Mouse (Mus musculus): ENCODE measurements around the gene Prune2.

- TF ChIP-seq CTCF (IDR thresholded peaks at IDR 0.05; ENCODE audit: control insufficient read depth, insufficient read depth, insufficient read length), result no peak
- TF ChIP-seq MAX (IDR thresholded peaks at IDR 0.05), result no peak
Observed at GRCm38 (mm10) chr19:17152461-17152860, 196.5 kb downstream of the Prune2 start.
